Mouse (Mus musculus) liver, postnatal 0 days (tissue): Measurements from ENCODE around the gene H1f0. TPM values are rescaled to one million over a fixed set of nuclear protein-coding genes. Genes with fewer than 3 reads are reported as not detected.

Experiments
- ATAC-seq: fragments of 200-750 bp; cut with Nextera tagmentation; 2 replicates; pipeline ENCODE4 v1.8.0; 2017; ENCODE audit warnings: mild to moderate bottlenecking, moderate library complexity
- DNase-seq: peaks from one replicate; pipeline ENCODE4 v3.0.0-alpha.2; 2016
- H3K27ac ChIP-seq: fragments of 300-500 bp; sonication (generic); 2 replicates; pipeline ENCODE4 v1.5.1; 2014; ENCODE audit warnings: antibody characterized with exemption, moderate library complexity, mild to moderate bottlenecking, low read depth
- H3K27me3 ChIP-seq: fragments of 300-500 bp; sonication (generic); 2 replicates; pipeline ENCODE4 v1.6.1; 2014; ENCODE audit warnings: low read length, control low read depth, mixed read lengths; ENCODE audit not compliant: insufficient read depth
- H3K36me3 ChIP-seq: fragments of 300-500 bp; sonication (generic); replicated peaks from 2 replicates; pipeline ENCODE4 v1.6.1; 2014; ENCODE audit warnings: mild to moderate bottlenecking, control low read depth, low read length, moderate library complexity, mixed read lengths; ENCODE audit not compliant: insufficient read depth
- H3K4me1 ChIP-seq: fragments of 300-500 bp; sonication (generic); 2 replicates; pipeline ENCODE4 v1.6.1; 2014; ENCODE audit warnings: antibody characterized with exemption, mild to moderate bottlenecking, control low read depth; ENCODE audit not compliant: insufficient read depth
- H3K4me2 ChIP-seq: fragments of 300-500 bp; sonication (generic); 2 replicates; pipeline ENCODE4 v1.6.1; 2014; ENCODE audit warnings: low read depth, mild to moderate bottlenecking, low read length, moderate library complexity, mixed read lengths
- H3K4me3 ChIP-seq: fragments of 300-500 bp; sonication (generic); 2 replicates; pipeline ENCODE4 v1.5.1; 2014; ENCODE audit warnings: low read depth, low read length
- H3K9ac ChIP-seq: fragments of 300-500 bp; sonication (generic); replicated peaks from 2 replicates; pipeline ENCODE4 v1.6.1; 2014; ENCODE audit warnings: mild to moderate bottlenecking, moderate library complexity
- H3K9me3 ChIP-seq: fragments of 300-500 bp; sonication (generic); 2 replicates; pipeline ENCODE4 v1.6.1; 2016; ENCODE audit warnings: mild to moderate bottlenecking, control low read depth, low read length, mixed read lengths
- CTCF ChIP-seq: sonication (generic); IDR thresholded peaks from 2 replicates; pipeline ENCODE4 v1.5.1; 2016; ENCODE audit warnings: antibody characterized with exemption, low read depth
- EP300 ChIP-seq: IDR thresholded peaks from 2 replicates; pipeline ENCODE4 v1.6.1; 2016; ENCODE audit warnings: antibody characterized with exemption, low read depth, mild to moderate bottlenecking
- WGBS: fragments of 180-500 bp; shearing (Covaris S2); extraction: QIAGEN DNeasy Blood & Tissue Kit; methylation state at CpG from one replicate; pipeline ENCODE4 v1.1.7; 2014; ENCODE audit not compliant: insufficient replicate concordance; 5-methylcytosine and 5-hydroxymethylcytosine counted together
- polyA plus RNA-seq: library from polyadenylated mRNA; unstranded; fragments of >200 nt; fragmentation: Nextera tagmentation; extraction: Ambion mirVana; gene quantifications from 2 replicates; pipeline ENCODE4 v1.2.1, GENCODE M21; 2015

H1f0 gene
- polyA plus RNA-seq, result 125 and 140 TPM in 2 replicates

GRCm38 (mm10) chr15:79028237-79028738 lies at the start of gene H1f0:
TSS of gene H1f0 (plus strand) at chr15:79028450.
- ATAC-seq, result peak; percentile 60
- WGBS, result under 1% methylated on average over 49 of the region's 58 CpGs
- peaks cover 25% of the 10 kb centered on the region for H3K4me1 ChIP-seq

GRCm38 (mm10) chr15:78978875-78979274 lies 49.4 kb upstream of the H1f0 start:
- Histone ChIP-seq H3K27ac (peak overlapping the region; percentile 87), H3K4me1 (peaks cover 35% of the 10 kb centered on the region), H3K4me3 (no peak overlapping the region), H3K9ac (peak overlapping the region; percentile 44), H3K27me3 (no peaks in the 10 kb centered on the region), H3K9me3 (no peaks in the 10 kb centered on the region), H3K36me3 (no peaks in the 10 kb centered on the region; the same call in 1 of the 2 replicates), H3K4me2 (peak overlapping the region; percentile 39)
- TF ChIP-seq EP300, result no peak
- no peak for TF ChIP-seq CTCF
- peak; percentile 89 for DNase-seq
- 10% methylated on average over 4 of the region's 4 CpGs for WGBS
- ATAC-seq, result peak; percentile 51

More at GRCm38 (mm10) chr15:79028237-79028738, at the start of gene H1f0:
- Histone ChIP-seq H3K4me2 (peak within 1 kb of the TSS; percentile 77), H3K4me3 (peak within 1 kb of the TSS; percentile 64), H3K27me3 (peaks cover 25% of the 10 kb centered on the region), H3K36me3 (no peaks in the 10 kb centered on the region), H3K27ac (peak within 1 kb of the TSS; percentile 94), H3K9me3 (no peaks in the 10 kb centered on the region), H3K9ac (peak within 1 kb of the TSS; percentile 89)
- TF ChIP-seq CTCF (no peak), EP300 (no peak)
- peak; percentile 93 for DNase-seq

- TF ChIP-seq CTCF (no peak), EP300 (no peak)
- H3K36me3 ChIP-seq, result no peaks in the 10 kb centered on the region; the same call in 1 of the 2 replicates
- DNase-seq, result no peak
- no peaks in the 10 kb centered on the region for H3K9me3 ChIP-seq
- no peak overlapping the region for H3K9ac ChIP-seq
- no peak overlapping the region for H3K4me2 ChIP-seq
- H3K27ac ChIP-seq, result no peak overlapping the region
- H3K4me1 ChIP-seq, result peaks cover 45% of the 10 kb centered on the region
- no peaks in the 10 kb centered on the region for H3K27me3 ChIP-seq
- no peak for ATAC-seq
- 81% methylated on average over 4 of the region's 4 CpGs for WGBS
- no peak overlapping the region for H3K4me3 ChIP-seq
Measured at GRCm38 (mm10) chr15:78980084-78980483, 48.2 kb upstream of the H1f0 start.

- Histone ChIP-seq H3K4me3 (peak overlapping the region; percentile 98), H3K4me2 (peak overlapping the region; percentile 96), H3K4me1 (peaks cover 48% of the 10 kb centered on the region), H3K36me3 (no peaks in the 10 kb centered on the region; the same call in 1 of the 2 replicates), H3K27me3 (no peaks in the 10 kb centered on the region), H3K9ac (peak overlapping the region; percentile 98), H3K9me3 (no peaks in the 10 kb centered on the region), H3K27ac (peak overlapping the region; percentile 98)
- TF ChIP-seq CTCF (no peak), EP300 (no peak; the same call in 1 of the 2 replicates)
- WGBS, result under 1% methylated on average over 58 of the region's 67 CpGs
- peak; percentile 97 for DNase-seq
- peak; percentile 90 for ATAC-seq
Measured at GRCm38 (mm10) chr15:78982658-78983435, 45.4 kb upstream of the H1f0 start.

GRCm38 (mm10) chr15:78983436-78984285 lies 44.6 kb upstream of the H1f0 start:
- WGBS, result 2% methylated on average over 18 of the region's 21 CpGs
- Histone ChIP-seq H3K4me3 (peak overlapping the region; percentile 98), H3K9ac (peak overlapping the region; percentile 98), H3K9me3 (no peaks in the 10 kb centered on the region), H3K27ac (peak overlapping the region; percentile 98), H3K4me1 (peaks cover 41% of the 10 kb centered on the region), H3K36me3 (peaks cover 4% of the 10 kb centered on the region), H3K27me3 (no peaks in the 10 kb centered on the region), H3K4me2 (peak overlapping the region; percentile 96)
- peak; percentile 80 for DNase-seq
- ATAC-seq, result peak; percentile 44
- no peak for TF ChIP-seq CTCF
- TF ChIP-seq EP300, result no peak
